Mouse (Mus musculus): Measurements from ENCODE around the gene Itga6. TPM values are rescaled to one million over a fixed set of nuclear protein-coding genes. Genes with fewer than 3 reads are reported as not detected.

Itga6 gene
- polyA plus RNA-seq, 1 experiment from 2014 or later: 5.3 TPM

DNA sequence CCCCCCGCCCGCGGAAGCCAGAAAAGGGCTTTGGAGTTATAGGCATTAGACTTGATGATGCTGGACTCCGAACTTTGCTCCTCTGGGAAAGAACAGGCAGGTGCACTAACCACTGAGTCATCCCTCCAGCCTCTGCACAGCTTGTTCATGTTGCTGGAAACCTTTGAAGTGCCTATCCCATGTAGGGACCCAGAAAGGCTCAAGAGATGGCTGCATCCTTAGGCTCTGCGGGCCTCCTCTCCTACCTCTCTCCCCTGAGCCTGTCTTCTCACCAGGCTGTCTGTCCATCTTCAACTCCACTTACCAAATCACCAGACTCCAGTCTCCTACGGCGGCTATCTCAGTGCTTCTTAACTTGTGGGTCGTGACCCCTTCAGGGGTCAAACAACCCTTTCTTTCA, 68.0 kb downstream of the Itga6 start:
- H3K27ac ChIP-seq (ENCODE audit: low read length): no peak overlapping the region
- H3K9me3 ChIP-seq (replicated peaks; ENCODE audit: control insufficient read depth, low read length): no peaks in the 10 kb centered on the region
- no peak overlapping the region for H3K4me3 ChIP-seq (ENCODE audit: low read depth, low read length)
- no peak for ATAC-seq (ENCODE audit: low read depth)
- H3K4me1 ChIP-seq (ENCODE audit: control insufficient read depth, low read depth, low read length): peaks cover 16% of the 10 kb centered on the region
- no peaks in the 10 kb centered on the region for H3K27me3 ChIP-seq (ENCODE audit: control insufficient read depth, insufficient read depth, low read depth, low read length)
- no peak overlapping the region for H3K9ac ChIP-seq (ENCODE audit: low read depth, low read length)
- H3K4me2 ChIP-seq (ENCODE audit: low read depth, low read length): no peak overlapping the region
- no peaks in the 10 kb centered on the region for H3K36me3 ChIP-seq (ENCODE audit: control insufficient read depth, insufficient read depth)
- WGBS (ENCODE audit: insufficient replicate concordance): 51% methylated on average over 5 of the region's 8 CpGs

GRCm38 (mm10) chr2:71814016-71814415, 68.6 kb downstream of the Itga6 start:
- ATAC-seq (ENCODE audit: low read depth): peak; percentile 44; the same call in 1 of the 2 replicates
- Histone ChIP-seq H3K27ac (ENCODE audit: low read length) (no peak overlapping the region), H3K9ac (ENCODE audit: low read depth, low read length) (no peak overlapping the region), H3K4me3 (ENCODE audit: low read depth, low read length) (no peak overlapping the region), H3K4me1 (ENCODE audit: control insufficient read depth, low read depth, low read length) (peaks cover 16% of the 10 kb centered on the region), H3K9me3 (replicated peaks; ENCODE audit: control insufficient read depth, low read length) (no peaks in the 10 kb centered on the region), H3K27me3 (ENCODE audit: control insufficient read depth, insufficient read depth, low read depth, low read length) (no peaks in the 10 kb centered on the region), H3K4me2 (ENCODE audit: low read depth, low read length) (no peak overlapping the region), H3K36me3 (ENCODE audit: control insufficient read depth, insufficient read depth) (no peaks in the 10 kb centered on the region)
- 11% methylated on average over 3 of the region's 3 CpGs for WGBS (ENCODE audit: insufficient replicate concordance)

GRCm38 (mm10) chr2:71815279-71815678, 69.9 kb downstream of the Itga6 start:
- H3K27ac ChIP-seq (ENCODE audit: low read length): no peak overlapping the region
- ATAC-seq (ENCODE audit: low read depth): no peak
- H3K4me2 ChIP-seq (ENCODE audit: low read depth, low read length): no peak overlapping the region; the same call in 1 of the 2 replicates
- no peaks in the 10 kb centered on the region for H3K9me3 ChIP-seq (replicated peaks; ENCODE audit: control insufficient read depth, low read length)
- H3K36me3 ChIP-seq (ENCODE audit: control insufficient read depth, insufficient read depth): no peaks in the 10 kb centered on the region
- H3K4me3 ChIP-seq (ENCODE audit: low read depth, low read length): no peak overlapping the region
- H3K27me3 ChIP-seq (ENCODE audit: control insufficient read depth, insufficient read depth, low read depth, low read length): no peaks in the 10 kb centered on the region
- peaks cover 16% of the 10 kb centered on the region for H3K4me1 ChIP-seq (ENCODE audit: control insufficient read depth, low read depth, low read length)
- 40% methylated on average over 5 of the region's 5 CpGs for WGBS (ENCODE audit: insufficient replicate concordance)
- H3K9ac ChIP-seq (ENCODE audit: low read depth, low read length): no peak overlapping the region

DNA sequence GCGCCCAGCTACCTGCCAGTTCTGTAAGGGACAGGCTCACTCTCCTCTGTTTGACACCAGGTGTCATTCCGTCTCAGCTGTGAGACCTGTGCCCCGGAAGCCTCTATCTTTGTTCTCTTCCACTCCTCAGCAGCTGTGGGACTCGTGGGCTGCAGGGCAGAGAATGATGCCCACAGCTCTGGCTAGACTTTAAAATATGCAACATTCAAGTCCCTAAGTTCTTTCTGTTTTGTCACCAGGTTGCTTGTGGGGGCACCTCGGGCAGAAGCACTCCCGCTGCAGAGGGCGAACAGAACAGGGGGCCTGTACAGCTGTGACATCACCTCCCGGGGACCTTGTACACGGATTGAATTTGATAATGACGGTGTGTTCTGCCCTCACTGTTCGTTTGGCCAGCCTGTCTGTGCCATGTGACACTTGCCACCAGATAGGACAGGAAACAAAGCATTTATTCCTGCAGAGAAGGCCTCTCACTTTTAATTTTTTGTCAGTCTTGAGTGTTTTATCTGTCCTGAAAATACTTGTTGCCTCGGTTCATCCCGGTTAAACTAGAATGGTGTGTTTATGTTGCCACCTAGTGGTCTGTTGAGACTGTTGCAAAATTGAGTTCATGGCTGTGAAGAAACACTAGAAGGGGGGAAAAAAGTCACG, 71.1 kb downstream of the Itga6 start:
- Histone ChIP-seq H3K4me2 (ENCODE audit: low read depth, low read length) (no peak overlapping the region), H3K4me3 (ENCODE audit: low read depth, low read length) (no peak overlapping the region), H3K27ac (ENCODE audit: low read length) (no peak overlapping the region), H3K36me3 (ENCODE audit: control insufficient read depth, insufficient read depth) (no peaks in the 10 kb centered on the region), H3K9ac (ENCODE audit: low read depth, low read length) (no peak overlapping the region), H3K9me3 (replicated peaks; ENCODE audit: control insufficient read depth, low read length) (no peaks in the 10 kb centered on the region), H3K4me1 (ENCODE audit: control insufficient read depth, low read depth, low read length) (peaks cover 16% of the 10 kb centered on the region), H3K27me3 (ENCODE audit: control insufficient read depth, insufficient read depth, low read depth, low read length) (no peaks in the 10 kb centered on the region)
- ATAC-seq (ENCODE audit: low read depth): no peak
- 26% methylated on average over 14 of the region's 14 CpGs for WGBS (ENCODE audit: insufficient replicate concordance)

DNA sequence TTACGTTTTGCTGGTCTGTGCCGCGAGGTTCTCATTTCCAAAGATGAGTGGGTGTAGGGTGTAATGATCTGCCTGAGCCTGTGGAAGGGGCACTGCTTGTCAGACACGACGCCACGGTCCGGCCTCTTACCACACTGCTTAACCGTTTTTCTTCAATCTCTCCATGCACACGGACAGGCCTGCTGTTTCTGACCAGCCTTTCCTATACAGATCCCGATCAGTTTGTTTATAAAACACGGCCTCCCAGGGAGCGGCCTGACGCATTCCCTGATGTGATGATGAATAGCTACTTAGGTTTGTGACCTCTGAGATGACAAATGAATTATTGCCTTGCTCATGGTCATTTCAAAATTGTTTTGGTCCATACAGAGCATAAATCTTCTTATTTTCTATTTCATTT, 78.7 kb downstream of the Itga6 start:
- no peaks in the 10 kb centered on the region for H3K27me3 ChIP-seq (ENCODE audit: control insufficient read depth, insufficient read depth, low read depth, low read length)
- no peak overlapping the region for H3K4me2 ChIP-seq (ENCODE audit: low read depth, low read length)
- no peak overlapping the region for H3K27ac ChIP-seq (ENCODE audit: low read length)
- ATAC-seq (ENCODE audit: low read depth): no peak
- no peak overlapping the region for H3K9ac ChIP-seq (ENCODE audit: low read depth, low read length)
- H3K36me3 ChIP-seq (ENCODE audit: control insufficient read depth, insufficient read depth): no peaks in the 10 kb centered on the region
- no peaks in the 10 kb centered on the region for H3K4me1 ChIP-seq (ENCODE audit: control insufficient read depth, low read depth, low read length)
- H3K9me3 ChIP-seq (replicated peaks; ENCODE audit: control insufficient read depth, low read length): no peaks in the 10 kb centered on the region
- H3K4me3 ChIP-seq (ENCODE audit: low read depth, low read length): no peak overlapping the region
- 75% methylated on average over 13 of the region's 13 CpGs for WGBS (ENCODE audit: insufficient replicate concordance)

DNA sequence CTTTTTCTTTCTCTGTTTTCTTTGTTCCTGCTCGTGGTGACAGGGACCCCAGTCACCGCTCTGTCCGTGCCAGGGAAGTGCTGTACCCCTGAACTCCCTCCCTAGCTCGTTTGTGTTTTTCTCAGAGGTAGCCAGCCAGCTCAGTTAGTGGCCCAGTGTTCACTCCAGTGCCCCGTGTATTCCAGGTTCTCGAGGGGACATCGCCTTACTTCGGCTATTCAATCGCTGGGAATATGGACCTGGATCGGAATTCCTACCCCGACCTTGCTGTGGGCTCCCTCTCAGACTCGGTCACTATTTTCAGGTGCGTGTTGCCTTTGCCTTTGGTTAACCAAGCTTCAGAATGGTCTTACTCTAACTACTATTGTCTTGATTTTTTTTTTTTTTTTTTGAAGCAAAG, 82.3 kb downstream of the Itga6 start:
- ATAC-seq (ENCODE audit: low read depth): no peak
- H3K27me3 ChIP-seq (ENCODE audit: control insufficient read depth, insufficient read depth, low read depth, low read length): no peaks in the 10 kb centered on the region
- no peaks in the 10 kb centered on the region for H3K9me3 ChIP-seq (replicated peaks; ENCODE audit: control insufficient read depth, low read length)
- no peak overlapping the region for H3K4me3 ChIP-seq (ENCODE audit: low read depth, low read length)
- no peak overlapping the region for H3K27ac ChIP-seq (ENCODE audit: low read length)
- H3K4me2 ChIP-seq (ENCODE audit: low read depth, low read length): no peak overlapping the region
- WGBS (ENCODE audit: insufficient replicate concordance): 77% methylated on average over 13 of the region's 13 CpGs
- no peaks in the 10 kb centered on the region for H3K36me3 ChIP-seq (ENCODE audit: control insufficient read depth, insufficient read depth)
- no peak overlapping the region for H3K9ac ChIP-seq (ENCODE audit: low read depth, low read length)
- no peaks in the 10 kb centered on the region for H3K4me1 ChIP-seq (ENCODE audit: control insufficient read depth, low read depth, low read length)

GRCm38 (mm10) chr2:71828928-71829327, 83.5 kb downstream of the Itga6 start:
- Histone ChIP-seq H3K27me3 (ENCODE audit: control insufficient read depth, insufficient read depth, low read depth, low read length) (no peaks in the 10 kb centered on the region), H3K4me2 (ENCODE audit: low read depth, low read length) (no peak overlapping the region), H3K36me3 (ENCODE audit: control insufficient read depth, insufficient read depth) (no peaks in the 10 kb centered on the region), H3K27ac (ENCODE audit: low read length) (no peak overlapping the region), H3K4me1 (ENCODE audit: control insufficient read depth, low read depth, low read length) (no peaks in the 10 kb centered on the region), H3K9me3 (replicated peaks; ENCODE audit: control insufficient read depth, low read length) (no peaks in the 10 kb centered on the region), H3K9ac (ENCODE audit: low read depth, low read length) (no peak overlapping the region), H3K4me3 (ENCODE audit: low read depth, low read length) (no peak overlapping the region)
- no peak for ATAC-seq (ENCODE audit: low read depth)
- WGBS (ENCODE audit: insufficient replicate concordance): 74% methylated on average over 11 of the region's 11 CpGs

DNA sequence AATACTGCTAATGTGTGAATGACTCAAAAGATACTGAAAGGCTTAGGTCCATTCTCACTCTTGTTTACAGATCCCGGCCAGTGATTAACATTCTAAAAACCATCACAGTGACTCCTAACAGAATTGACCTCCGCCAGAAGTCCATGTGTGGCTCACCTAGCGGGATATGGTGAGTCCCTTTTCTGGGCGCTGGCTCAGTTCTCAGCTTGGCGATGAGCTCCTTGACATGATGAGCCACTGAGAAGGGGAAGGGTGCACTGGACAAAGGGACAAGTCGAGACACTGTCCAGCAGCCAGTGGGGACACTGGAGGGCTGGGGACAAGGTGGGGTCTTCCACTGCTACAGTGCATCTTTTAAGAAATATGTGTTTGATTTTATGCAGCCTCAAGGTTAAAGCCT, 88.2 kb downstream of the Itga6 start:
- WGBS (ENCODE audit: insufficient replicate concordance): 60% methylated on average over 6 of the region's 6 CpGs

DNA sequence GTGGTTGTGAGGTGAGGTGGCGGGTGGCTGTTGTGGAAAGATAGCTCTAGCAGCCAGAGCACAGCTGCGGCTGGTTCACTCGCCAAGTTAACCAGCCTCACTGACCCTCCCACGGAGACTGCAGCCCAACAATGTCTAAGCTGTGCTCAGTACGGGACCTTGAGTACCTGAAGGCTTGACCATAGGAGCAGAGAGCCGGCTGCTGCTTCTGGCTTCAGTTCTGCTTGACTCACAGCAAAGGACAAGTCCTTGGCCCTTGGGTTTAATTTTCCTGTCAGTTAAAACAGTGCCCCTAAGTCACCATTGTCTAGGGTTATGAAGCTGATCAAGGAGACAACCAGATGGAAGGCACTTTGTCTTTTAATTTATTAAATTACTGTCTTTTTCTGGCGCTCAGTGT, 89.0 kb downstream of the Itga6 start:
- no peaks in the 10 kb centered on the region for H3K27me3 ChIP-seq (ENCODE audit: control insufficient read depth, insufficient read depth, low read depth, low read length)
- WGBS (ENCODE audit: insufficient replicate concordance): 62% methylated on average over 7 of the region's 7 CpGs
- H3K4me3 ChIP-seq (ENCODE audit: low read depth, low read length): no peak overlapping the region
- no peak overlapping the region for H3K27ac ChIP-seq (ENCODE audit: low read length)
- no peaks in the 10 kb centered on the region for H3K4me1 ChIP-seq (ENCODE audit: control insufficient read depth, low read depth, low read length)
- no peak overlapping the region for H3K9ac ChIP-seq (ENCODE audit: low read depth, low read length)
- H3K9me3 ChIP-seq (replicated peaks; ENCODE audit: control insufficient read depth, low read length): no peaks in the 10 kb centered on the region
- ATAC-seq (ENCODE audit: low read depth): no peak
- no peak overlapping the region for H3K4me2 ChIP-seq (ENCODE audit: low read depth, low read length)
- no peaks in the 10 kb centered on the region for H3K36me3 ChIP-seq (ENCODE audit: control insufficient read depth, insufficient read depth)

More for the DNA sequence above, 88.2 kb downstream of the Itga6 start:
- Histone ChIP-seq H3K4me1 (ENCODE audit: control insufficient read depth, low read depth, low read length) (no peaks in the 10 kb centered on the region), H3K36me3 (ENCODE audit: control insufficient read depth, insufficient read depth) (no peaks in the 10 kb centered on the region), H3K27ac (ENCODE audit: low read length) (no peak overlapping the region), H3K4me2 (ENCODE audit: low read depth, low read length) (no peak overlapping the region), H3K9ac (ENCODE audit: low read depth, low read length) (no peak overlapping the region), H3K27me3 (ENCODE audit: control insufficient read depth, insufficient read depth, low read depth, low read length) (no peaks in the 10 kb centered on the region), H3K4me3 (ENCODE audit: low read depth, low read length) (no peak overlapping the region), H3K9me3 (replicated peaks; ENCODE audit: control insufficient read depth, low read length) (no peaks in the 10 kb centered on the region)
- no peak for ATAC-seq (ENCODE audit: low read depth)
